ENCODE assay signal across 8 mouse cellular contexts in genomic region chr5:31563496-31563895, GRCm38 (mm10). TPM values are rescaled to one million over a fixed set of nuclear protein-coding genes. Genes with fewer than 3 reads are reported as not detected.
A peak's percentile ranks its signal among the peaks of the same experiment; 100 is the strongest.
DNase-seq lines count a peak whose midpoint lies in the region; ATAC-seq and TF ChIP-seq lines count a peak whose summit lies in the region.

No protein-coding gene starts in this region.

- 8% methylated on average over 6 of the region's 6 CpGs for whole genome bisulfite sequencing in lung, postnatal 0 days

- no peaks in the 10 kb centered on the region for H3K9me3 ChIP-seq in MEL (replicated peaks; ENCODE audit: insufficient read depth, low read length)
- H3K9me3 ChIP-seq in lung, postnatal 0 days (ENCODE audit: low read length), result no peaks in the 10 kb centered on the region

- peak; percentile 97 for TF ChIP-seq RAD21 in MEL (IDR thresholded peaks at IDR 0.05; ENCODE audit: low read depth, low read length)

- H3K4me1 ChIP-seq in MEL (ENCODE audit: control insufficient read depth in 1 of 2, insufficient read depth in 2 of 2, low read length in 2 of 2), result peaks cover 0 to under 1% of the 10 kb centered on the region in 2 experiments; a peak in 1 of 4 replicates
- peaks cover 4% of the 10 kb centered on the region; the same call in 1 of the 2 replicates for H3K4me1 ChIP-seq in lung, postnatal 0 days (ENCODE audit: insufficient read depth, low read depth, low read length)

- peak; percentile 95 to 99 (median 99) for TF ChIP-seq CTCF in MEL (IDR thresholded peaks at IDR 0.05 in 2 of 3, conservative IDR thresholded peaks at IDR 0.05 in 1 of 3; ENCODE audit: control insufficient read depth in 1 of 3, insufficient read depth in 1 of 3, low read depth in 2 of 3, low read length in 3 of 3, poor library complexity in 1 of 3, severe bottlenecking in 1 of 3)
- TF ChIP-seq CTCF in brain, embryonic 14.5 days (IDR thresholded peaks at IDR 0.05; ENCODE audit: borderline replicate concordance, extremely low read depth, insufficient read depth, insufficient read length), result peak; percentile 94
- peak; percentile 98 for TF ChIP-seq CTCF in lung, postnatal 0 days (IDR thresholded peaks at IDR 0.05)

- no peaks in the 10 kb centered on the region; a peak in 2 of 4 replicates for H3K36me3 ChIP-seq in MEL (ENCODE audit: control insufficient read depth in 1 of 2, insufficient read depth in 2 of 2, low read length in 2 of 2)
- no peaks in the 10 kb centered on the region for H3K36me3 ChIP-seq in lung, postnatal 0 days (ENCODE audit: insufficient read depth, low read length)

- no peak overlapping the region for H3K4me2 ChIP-seq in lung, postnatal 0 days (replicated peaks; ENCODE audit: low read depth, low read length)

- intact Hi-C loops in heart, postnatal 10 days (cut with DNase I), result loop anchor here (1.0 to 5.0 kb wide), 5 partner anchors 134 to 739 kb away; partner anchors contain the start of genes Babam2 and Rbks

- H3K9ac ChIP-seq in MEL (ENCODE audit: control insufficient read depth, low read depth, low read length, poor library complexity, severe bottlenecking), result no peak overlapping the region
- no peak overlapping the region for H3K9ac ChIP-seq in lung, postnatal 0 days (replicated peaks; ENCODE audit: low read depth)

- H3K4me3 ChIP-seq in MEL (ENCODE audit: control insufficient read depth in 1 of 2, insufficient read depth in 1 of 2, low read depth in 2 of 2, low read length in 2 of 2), result no peak overlapping the region
- H3K4me3 ChIP-seq in lung, postnatal 0 days (ENCODE audit: low read depth, low read length), result no peak overlapping the region

- H3K79me2 ChIP-seq in MEL (ENCODE audit: control insufficient read depth, insufficient read depth, low read length, poor library complexity), result no peaks in the 10 kb centered on the region

- peak; percentile 86 for DNase-seq in MEL (ENCODE audit: low read depth, low spot score)
- DNase-seq in brain, embryonic 14.5 days (ENCODE audit: low read depth), result peak; percentile 90
- DNase-seq in heart, postnatal 10 days, result peak; percentile 88 to 90
- peak; percentile 73 for DNase-seq in layer of hippocampus, adult 11-12 months (ENCODE audit: low spot score)
- peak; percentile 94 for DNase-seq in lung, postnatal 0 days (ENCODE audit: low spot score)
- peak; percentile 90 for DNase-seq in retina, embryonic 14.5 days (ENCODE audit: low spot score)
- peak; percentile 78 for DNase-seq in urinary bladder, postnatal 25 days (ENCODE audit: low spot score)

- peak; percentile 66; the same call in 1 of the 2 replicates for ATAC-seq in erythroid progenitor cell, adult 5-6 weeks (replicated peaks; ENCODE audit: low FRiP score, poor library complexity, severe bottlenecking)
- ATAC-seq in lung, postnatal 0 days, result peak; percentile 32

- no peak for TF ChIP-seq POLR2A in MEL (IDR thresholded peaks at IDR 0.05; ENCODE audit: control insufficient read depth in 1 of 2, insufficient read depth in 1 of 2, low read depth in 1 of 2, low read length in 2 of 2, poor library complexity in 1 of 2)
- no peak for TF ChIP-seq POLR2A in brain, embryonic 14.5 days (IDR thresholded peaks at IDR 0.05; ENCODE audit: borderline replicate concordance, extremely low read depth, insufficient read depth, insufficient read length, poor library complexity, severe bottlenecking)

- H3K27ac ChIP-seq in MEL (ENCODE audit: control insufficient read depth, low read depth, low read length), result no peak overlapping the region
- H3K27ac ChIP-seq in lung, postnatal 0 days (ENCODE audit: low read length), result 0 out of 2 replicates have a peak overlapping the region, but pooled peaks have one; percentile 71

- no peaks in the 10 kb centered on the region for H3K27me3 ChIP-seq in MEL (ENCODE audit: control insufficient read depth in 1 of 2, insufficient read depth in 2 of 2, low read length in 2 of 2)
- no peaks in the 10 kb centered on the region for H3K27me3 ChIP-seq in lung, postnatal 0 days (replicated peaks; ENCODE audit: insufficient read depth, low read length)

- no peak for TF ChIP-seq EP300 in MEL (IDR thresholded peaks at IDR 0.05; ENCODE audit: low read depth in 1 of 2, low read length in 2 of 2)
- no peak for TF ChIP-seq EP300 in lung, postnatal 0 days (IDR thresholded peaks at IDR 0.05)

TF ChIP-seq in MEL, 35 proteins besides CTCF, POLR2A, EP300 and RAD21:
- TF ChIP-seq POLR2AphosphoS2 (IDR thresholded peaks at IDR 0.05; ENCODE audit: low read length), result no peak
- peak; percentile 73 for TF ChIP-seq ZNF384 (IDR thresholded peaks at IDR 0.05; ENCODE audit: low read depth, low read length)
- peak; percentile 58 for TF ChIP-seq SIN3A (IDR thresholded peaks at IDR 0.05; ENCODE audit: low read length)
- TF ChIP-seq KAT2A (conservative IDR thresholded peaks at IDR 0.05; ENCODE audit: low read depth, low read length), result no peak
- peak; percentile 92 for TF ChIP-seq ZC3H11A (IDR thresholded peaks at IDR 0.05; ENCODE audit: low read depth, low read length)
- peak; percentile 97 for TF ChIP-seq SMC3 (IDR thresholded peaks at IDR 0.05; ENCODE audit: low read depth, low read length)

RNA-seq across cellular contexts. Expression of gene Mrpl33, which starts 33.2 kb away (rescaled TPM):
- total RNA-seq in MEL (2012; rRNA removed), result 239 and 249 TPM in 2 replicates
- 100 to 1,000 TPM in 1 of 2 experiments, not detected in 1; 158 TPM for polyA plus RNA-seq in MEL (2012; ENCODE audit: insufficient read depth in 1 of 2, insufficient read length in 2 of 2, low read depth in 1 of 2, low replicate concordance in 2 of 2, missing spikeins in 1 of 2)
- polyA plus RNA-seq in brain, embryonic 14.5 days (2012; rRNA removed), result 71.0 and 82.5 TPM in 2 replicates
- 109 and 117 TPM in 2 replicates for total RNA-seq in erythroid progenitor cell, adult 5-6 weeks (2015; ENCODE audit: low replicate concordance)
- total RNA-seq in erythroid progenitor cell, adult 5-6 weeks (2017; ENCODE audit: low replicate concordance), result 34.1 and 76.0 TPM in 2 replicates
- 100 to 1,000 TPM; 315 to 318 TPM for total RNA-seq in heart, postnatal 10 days (2021)
- polyA plus RNA-seq in lung, postnatal 0 days (2015; fragmentation: Nextera tagmentation; extraction: Ambion mirVana), result 307 and 313 TPM in 2 replicates

RNA-seq across cellular contexts. Expression of gene Supt7l, which starts 35.9 kb away (rescaled TPM):
- total RNA-seq in MEL (2012; rRNA removed), result 15.9 and 19.3 TPM in 2 replicates
- polyA plus RNA-seq in MEL (2012; ENCODE audit: insufficient read depth in 1 of 2, insufficient read length in 2 of 2, low read depth in 1 of 2, low replicate concordance in 2 of 2, missing spikeins in 1 of 2), result 10 to 100 TPM in 1 of 2 experiments, not detected in 1; 23.6 TPM
- 17.2 and 22.2 TPM in 2 replicates for polyA plus RNA-seq in brain, embryonic 14.5 days (2012; rRNA removed)
- total RNA-seq in erythroid progenitor cell, adult 5-6 weeks (2015; ENCODE audit: low replicate concordance), result 12.6 TPM in 2 replicates
- total RNA-seq in erythroid progenitor cell, adult 5-6 weeks (2017; ENCODE audit: low replicate concordance), result 5.9 and 14.6 TPM in 2 replicates
- total RNA-seq in heart, postnatal 10 days (2021), result 10 to 100 TPM; 15.8 to 16.1 TPM
- 11.4 and 12.4 TPM in 2 replicates for polyA plus RNA-seq in lung, postnatal 0 days (2015; fragmentation: Nextera tagmentation; extraction: Ambion mirVana)

RNA-seq across cellular contexts. Expression of gene Slc4a1ap, which starts 36.7 kb away (rescaled TPM):
- total RNA-seq in MEL (2012; rRNA removed), result 37.6 and 41.7 TPM in 2 replicates
- 100 to 1,000 TPM in 1 of 2 experiments, 10 to 100 TPM in 1; 41.6 to 523 TPM for polyA plus RNA-seq in MEL (2012; ENCODE audit: insufficient read depth in 1 of 2, insufficient read length in 2 of 2, low read depth in 1 of 2, low replicate concordance in 2 of 2, missing spikeins in 1 of 2)
- 19.4 and 22.6 TPM in 2 replicates for polyA plus RNA-seq in brain, embryonic 14.5 days (2012; rRNA removed)
- total RNA-seq in erythroid progenitor cell, adult 5-6 weeks (2015; ENCODE audit: low replicate concordance), result 17.3 and 39.8 TPM in 2 replicates
- total RNA-seq in erythroid progenitor cell, adult 5-6 weeks (2017; ENCODE audit: low replicate concordance), result 29.6 and 41.9 TPM in 2 replicates
- total RNA-seq in heart, postnatal 10 days (2021), result 10 to 100 TPM; 19.2 to 23.2 TPM
- polyA plus RNA-seq in lung, postnatal 0 days (2015; fragmentation: Nextera tagmentation; extraction: Ambion mirVana), result 15.0 and 16.2 TPM in 2 replicates
